Mouse (Mus musculus): ENCODE measurements at regions not wholly inside any gene's neighbourhood (a gene's known extent, or its start where the extent isn't known, plus 50 kb on each side); places are given as distances from the start of the nearest gene placed in this dataset.

- DNase-seq (ENCODE audit: low spot score in 2 of 2): no peak
Measured at GRCm38 (mm10) chr3:42590126-42590525, 847.7 kb downstream of the D3Ertd751e start.

- no peak for DNase-seq (ENCODE audit: low spot score in 2 of 2)
Measured at GRCm38 (mm10) chr3:42593792-42594433, 851.5 kb downstream of the D3Ertd751e start.

- DNase-seq (ENCODE audit: low spot score in 2 of 2): no peak
Measured at GRCm38 (mm10) chr3:42596686-42597085, 854.3 kb downstream of the D3Ertd751e start.

All from frontal cortex, postnatal 25 days (tissue).